In genomic region chr4:140522873-140523272, GRCm38 (mm10) we compare ENCODE assay signal across 22 mouse cellular contexts.
A peak's percentile ranks its signal among the peaks of the same experiment; 100 is the strongest.
DNase-seq lines count a peak whose midpoint lies in the region; ATAC-seq and TF ChIP-seq lines count a peak whose summit lies in the region.
"Had no signal": no experiment of that assay in that cellular context is flagged by ENCODE, and none has a peak within 500 bp of the region (broad histone marks: within the 10 kb centered on the region; RNA-seq: fewer than 3 reads in every experiment).

No protein-coding gene starts in this region.

- no peaks in the 10 kb centered on the region for H3K27me3 ChIP-seq in forebrain, embryonic 10.5 days (ENCODE audit: poor library complexity, severe bottlenecking)
- H3K27me3 ChIP-seq in forebrain, embryonic 15.5 days, result no peaks in the 10 kb centered on the region
- no peaks in the 10 kb centered on the region for H3K27me3 ChIP-seq in liver, adult 2 months (ENCODE audit: control insufficient read depth, insufficient read depth, low read length)
- H3K27me3 ChIP-seq in liver, embryonic 12.5 days (replicated peaks), result no peaks in the 10 kb centered on the region
- H3K27me3 ChIP-seq in liver, postnatal 0 days (ENCODE audit: insufficient read depth, low read length), result no peaks in the 10 kb centered on the region
- H3K27me3 ChIP-seq: CH12.LX, Patski had no signal

- no peak for DNase-seq in forebrain, embryonic 10.5 days (ENCODE audit: extremely low spot score, low spot score)
- no peak for DNase-seq in gastrocnemius, adult 2 months
- no peak for DNase-seq in gastrocnemius, postnatal 4 days (ENCODE audit: low spot score in 2 of 2)
- DNase-seq in liver, adult 2 months (ENCODE audit: extremely low read depth, low read depth, low spot score), result peak; percentile 91
- no peak for DNase-seq in liver, postnatal 0 days
- DNase-seq in liver, result no peak
- DNase-seq: adrenal gland, adult 2 months; adrenal gland, adult 8-10 months; adrenal gland, postnatal 10 days; adrenal gland, postnatal 14 days; adrenal gland, postnatal 25 days; adrenal gland, postnatal 36 days; B cell, adult 2 months; cerebellum, adult 11 months; cerebellum, adult 11-12 months had no signal

- H3K79me2 ChIP-seq in liver, adult 2 months (ENCODE audit: control insufficient read depth, insufficient read depth, low read length), result 0 out of 2 replicates have a peak, but pooled peaks cover 3% of the 10 kb centered on the region

- TF ChIP-seq POLR2A in liver, adult 2 months (IDR thresholded peaks at IDR 0.05; ENCODE audit: extremely low read depth, insufficient read depth, low read length), result no peak

- H3K27ac ChIP-seq in forebrain, embryonic 10.5 days, result 0 out of 2 replicates have a peak overlapping the region, but pooled peaks have one; percentile 1
- H3K27ac ChIP-seq in forebrain, embryonic 15.5 days (replicated peaks), result no peak overlapping the region
- 0 out of 2 replicates have a peak overlapping the region, but pooled peaks have one; percentile 21 for H3K27ac ChIP-seq in gastrocnemius, adult 2 months
- H3K27ac ChIP-seq in liver, adult 2 months (replicated peaks; ENCODE audit: insufficient read depth, low read depth, low read length), result peak overlapping the region; percentile 69
- no peak overlapping the region for H3K27ac ChIP-seq in liver, embryonic 12.5 days
- H3K27ac ChIP-seq in liver, postnatal 0 days (ENCODE audit: low read depth), result no peak overlapping the region

- H3K4me3 ChIP-seq in forebrain, embryonic 10.5 days, result no peak overlapping the region
- H3K4me3 ChIP-seq in forebrain, embryonic 15.5 days, result no peak overlapping the region
- H3K4me3 ChIP-seq in gastrocnemius, adult 2 months, result no peak overlapping the region
- no peak overlapping the region for H3K4me3 ChIP-seq in liver, adult 2 months (ENCODE audit: insufficient read depth, low read depth, low read length)
- H3K4me3 ChIP-seq in liver, embryonic 12.5 days, result no peak overlapping the region
- H3K4me3 ChIP-seq in liver, postnatal 0 days (ENCODE audit: low read depth, low read length), result no peak overlapping the region

- no peak for TF ChIP-seq EP300 in liver, postnatal 0 days (IDR thresholded peaks at IDR 0.05; ENCODE audit: low read depth)

- H3K4me2 ChIP-seq in forebrain, embryonic 15.5 days (replicated peaks), result no peak overlapping the region
- H3K4me2 ChIP-seq in liver, embryonic 12.5 days, result no peak overlapping the region
- no peak overlapping the region for H3K4me2 ChIP-seq in liver, postnatal 0 days (ENCODE audit: low read depth, low read length)

- intact Hi-C loops in gastrocnemius, adult 2 months (cut with DNase I), result no loop called here

- ATAC-seq in forebrain, embryonic 15.5 days (replicated peaks), result no peak
- ATAC-seq in liver, embryonic 12.5 days, result no peak
- ATAC-seq in liver, postnatal 0 days, result peak; percentile 55; the same call in 1 of the 2 replicates
- ATAC-seq: activated CD4-positive, CD25-positive, alpha-beta regulatory T cell, adult 4 months; CD4-positive, CD25-positive, alpha-beta regulatory T cell, adult 4 months; Patski had no signal

- H3K4me1 ChIP-seq in forebrain, embryonic 10.5 days, result 0 out of 2 replicates have a peak, but pooled peaks cover 3% of the 10 kb centered on the region
- H3K4me1 ChIP-seq in forebrain, embryonic 15.5 days, result no peaks in the 10 kb centered on the region
- peaks cover 12% of the 10 kb centered on the region for H3K4me1 ChIP-seq in liver, adult 2 months (ENCODE audit: control insufficient read depth, insufficient read depth, low read length)
- no peaks in the 10 kb centered on the region for H3K4me1 ChIP-seq in liver, embryonic 12.5 days
- H3K4me1 ChIP-seq in liver, postnatal 0 days (ENCODE audit: insufficient read depth), result no peaks in the 10 kb centered on the region

- no peak overlapping the region for H3K9ac ChIP-seq in forebrain, embryonic 15.5 days (replicated peaks)
- H3K9ac ChIP-seq in liver, adult 2 months (ENCODE audit: low read depth, low read length), result no peak overlapping the region
- no peak overlapping the region for H3K9ac ChIP-seq in liver, embryonic 12.5 days
- H3K9ac ChIP-seq in liver, postnatal 0 days (replicated peaks), result no peak overlapping the region

- no peak for TF ChIP-seq CTCF in gastrocnemius, adult 2 months (IDR thresholded peaks at IDR 0.05)
- TF ChIP-seq CTCF in liver, adult 2 months (IDR thresholded peaks at IDR 0.05; ENCODE audit: low read depth, low read length), result 0 out of 2 replicates have a peak, but pooled peaks have one; percentile 0
- TF ChIP-seq CTCF in liver, postnatal 0 days (IDR thresholded peaks at IDR 0.05; ENCODE audit: low read depth), result no peak

- peaks cover 77% of the 10 kb centered on the region for H3K36me3 ChIP-seq in forebrain, embryonic 10.5 days (replicated peaks)
- H3K36me3 ChIP-seq in forebrain, embryonic 15.5 days, result peaks cover 3% of the 10 kb centered on the region; the same call in 1 of the 2 replicates
- H3K36me3 ChIP-seq in liver, adult 2 months (ENCODE audit: control insufficient read depth, insufficient read depth, low read length), result no peaks in the 10 kb centered on the region
- H3K36me3 ChIP-seq in liver, embryonic 12.5 days, result 0 out of 2 replicates have a peak, but pooled peaks cover 4% of the 10 kb centered on the region
- peaks cover 9% of the 10 kb centered on the region; the same call in 1 of the 2 replicates for H3K36me3 ChIP-seq in liver, postnatal 0 days (replicated peaks; ENCODE audit: insufficient read depth, low read length)

- no peaks in the 10 kb centered on the region for H3K9me3 ChIP-seq in forebrain, embryonic 10.5 days
- H3K9me3 ChIP-seq in forebrain, embryonic 15.5 days, result no peaks in the 10 kb centered on the region
- H3K9me3 ChIP-seq in liver, embryonic 12.5 days (replicated peaks), result no peaks in the 10 kb centered on the region
- no peaks in the 10 kb centered on the region for H3K9me3 ChIP-seq in liver, postnatal 0 days (ENCODE audit: low read length)
- H3K9me3 ChIP-seq: G1E had no signal

- WGBS in forebrain, embryonic 10.5 days, result 95% methylated on average over 4 of the region's 4 CpGs
- 96% methylated on average over 4 of the region's 4 CpGs for WGBS in forebrain, embryonic 15.5 days
- WGBS in liver, adult 2 months, result 26% methylated on average over 4 of the region's 4 CpGs
- 76% methylated on average over 4 of the region's 4 CpGs for WGBS in liver, embryonic 12.5 days (ENCODE audit: insufficient replicate concordance)
- WGBS in liver, postnatal 0 days (ENCODE audit: insufficient replicate concordance), result 86% methylated on average over 4 of the region's 4 CpGs

Comparison
In these comparisons a context has a peak if more than half of its experiments do, and no peak if none do; other contexts are left out.
1. H3K27ac ChIP-seq: peak in forebrain, embryonic 10.5 days (single experiment), gastrocnemius, adult 2 months (single experiment) and liver, adult 2 months (single experiment); none in forebrain, embryonic 15.5 days (single experiment), liver, embryonic 12.5 days (single experiment) and liver, postnatal 0 days (single experiment).